Mouse (Mus musculus) lung, postnatal 0 days (tissue): Measurements from ENCODE around the gene Irf2bp2.

Source experiments
- CTCF ChIP-seq: IDR thresholded peaks from 2 replicates; pipeline ENCODE4 v1.5.1; 2016; ENCODE audit warnings: antibody characterized with exemption, mild to moderate bottlenecking
- EP300 ChIP-seq: IDR thresholded peaks from 2 replicates; pipeline ENCODE4 v1.6.1; 2016; ENCODE audit warnings: antibody characterized with exemption, mild to moderate bottlenecking, control low read depth

GRCm38 (mm10) chr8:126573878-126574277 is 19.9 kb downstream of the Irf2bp2 start:
- TF ChIP-seq CTCF (no peak), EP300 (no peak)
